Mouse (Mus musculus): ENCODE results near the gene Olfr460. TPM values are rescaled to one million over a fixed set of nuclear protein-coding genes. Genes with fewer than 3 reads are reported as not detected.
A peak's percentile ranks its signal among the peaks of the same experiment; 100 is the strongest.

The Olfr460 gene
- polyA plus RNA-seq, 1 experiment: 0.27 TPM

- DNase-seq (ENCODE audit: low read depth): no peak
- TF ChIP-seq POLR2A (IDR thresholded peaks at IDR 0.05; ENCODE audit: borderline replicate concordance, extremely low read depth, insufficient read depth, insufficient read length, poor library complexity, severe bottlenecking): no peak
- no peak for TF ChIP-seq CTCF (IDR thresholded peaks at IDR 0.05; ENCODE audit: borderline replicate concordance, extremely low read depth, insufficient read depth, insufficient read length)
Measured at GRCm38 (mm10) chr6:40613260-40613852, 44.1 kb downstream of the Olfr460 start, which contains the start of gene Tas2r138. TSS of gene Tas2r138 (minus strand) at chr6:40613310.

GRCm38 (mm10) chr6:40617965-40618364, 48.7 kb downstream of the Olfr460 start:
- TF ChIP-seq POLR2A (IDR thresholded peaks at IDR 0.05; ENCODE audit: borderline replicate concordance, extremely low read depth, insufficient read depth, insufficient read length, poor library complexity, severe bottlenecking) (no peak), CTCF (IDR thresholded peaks at IDR 0.05; ENCODE audit: borderline replicate concordance, extremely low read depth, insufficient read depth, insufficient read length) (peak; percentile 79; the same call in 1 of the 2 replicates)
- DNase-seq (ENCODE audit: low read depth): peak; percentile 82

Other genes starting within 250 kb of the Olfr460 start
- 30.0 and 33.2 TPM in 2 replicates for gene Agk, start 244.3 kb upstream of the Olfr460 start, polyA plus RNA-seq (2012; rRNA removed)
- 17.8 and 26.4 TPM in 2 replicates for gene E330009J07Rik, start 133.4 kb upstream of the Olfr460 start, polyA plus RNA-seq (2012; rRNA removed)
- gene Wee2, start 130.4 kb upstream of the Olfr460 start, polyA plus RNA-seq (2012; rRNA removed): 0.13 and 0.14 TPM in 2 replicates
- 62.9 and 82.4 TPM in 2 replicates for gene Ssbp1, start 98.1 kb upstream of the Olfr460 start, polyA plus RNA-seq (2012; rRNA removed)
- 0.23 and 0.25 TPM in 2 replicates for gene Tas2r137, start 78.3 kb upstream of the Olfr460 start, polyA plus RNA-seq (2012; rRNA removed)
- 0.27 and 0.49 TPM in 2 replicates for gene Tas2r108, start 76.0 kb upstream of the Olfr460 start, polyA plus RNA-seq (2012; rRNA removed)
- gene Prss37, start 50.0 kb upstream of the Olfr460 start, polyA plus RNA-seq (2012; rRNA removed): not detected in 2 replicates
- not detected in 2 replicates for gene Olfr461, start 14.4 kb upstream of the Olfr460 start, polyA plus RNA-seq (2012; rRNA removed)
- 0.21 and 0.55 TPM in 2 replicates for gene Clec5a, start 16.3 kb downstream of the Olfr460 start, polyA plus RNA-seq (2012; rRNA removed)
- gene Tas2r138, start 43.8 kb downstream of the Olfr460 start, polyA plus RNA-seq (2012; rRNA removed): not detected in 2 replicates
- 0.03 and 0.10 TPM in 2 replicates for gene Mgam, start 59.3 kb downstream of the Olfr460 start, polyA plus RNA-seq (2012; rRNA removed)